Mouse (Mus musculus) E14TG2a.4 (cell line): ENCODE measurements around the gene Odf3b.

Source experiments
- CTCF ChIP-seq: conservative IDR thresholded peaks from 2 replicates; pipeline ENCODE4 v1.5.1; 2014; ENCODE audit warnings: low read length
- NANOG ChIP-seq: IDR thresholded peaks from 2 replicates; pipeline ENCODE4 v1.6.1; 2014; ENCODE audit warnings: borderline replicate concordance, low read length, mixed read lengths

DNA sequence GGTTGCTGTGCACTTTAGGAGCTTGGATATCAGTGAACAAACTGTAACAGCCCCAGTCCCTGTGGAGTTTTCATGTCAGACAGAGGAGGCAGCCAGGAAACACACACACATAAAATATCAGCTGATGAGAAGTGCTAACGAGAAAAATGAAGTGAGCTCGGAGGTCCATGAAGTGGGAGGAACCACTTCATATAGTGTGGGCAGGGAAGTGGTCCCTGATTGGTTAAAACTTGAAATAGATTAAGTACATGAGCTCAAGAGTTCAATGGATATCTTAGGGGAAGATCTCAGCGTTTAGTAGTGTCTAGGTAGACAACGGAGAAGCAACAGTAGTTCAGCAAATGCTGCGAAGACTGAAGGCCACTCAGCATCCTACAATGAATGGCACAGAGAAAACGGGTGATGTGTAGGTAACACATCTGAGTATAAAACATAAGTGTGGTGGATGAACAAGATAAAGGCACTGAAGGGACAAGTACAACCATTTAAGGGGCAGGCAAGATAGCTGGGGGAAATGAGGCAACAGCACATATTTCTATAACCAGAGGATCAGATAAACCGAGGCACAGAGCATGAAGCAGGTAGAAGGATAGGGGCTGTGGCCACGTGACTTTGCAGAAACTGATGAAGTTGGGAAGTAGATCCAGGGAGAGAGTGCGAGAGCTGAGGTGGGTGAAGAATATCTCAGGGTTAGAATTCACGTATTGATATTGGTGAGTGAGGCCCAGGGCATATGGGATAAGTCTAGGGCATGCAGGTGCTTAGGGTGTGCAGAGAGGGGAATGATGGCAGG is 25.9 kb upstream of the Odf3b start:
- TF ChIP-seq CTCF (no peak), NANOG (no peak)
